Mouse (Mus musculus): Measurements from ENCODE around the gene Rcor2. TPM values are rescaled to one million over a fixed set of nuclear protein-coding genes. Genes with fewer than 3 reads are reported as not detected.

Gene Rcor2
- polyA plus RNA-seq, 1 experiment from 2014 or later = 1.5 TPM

DNA sequence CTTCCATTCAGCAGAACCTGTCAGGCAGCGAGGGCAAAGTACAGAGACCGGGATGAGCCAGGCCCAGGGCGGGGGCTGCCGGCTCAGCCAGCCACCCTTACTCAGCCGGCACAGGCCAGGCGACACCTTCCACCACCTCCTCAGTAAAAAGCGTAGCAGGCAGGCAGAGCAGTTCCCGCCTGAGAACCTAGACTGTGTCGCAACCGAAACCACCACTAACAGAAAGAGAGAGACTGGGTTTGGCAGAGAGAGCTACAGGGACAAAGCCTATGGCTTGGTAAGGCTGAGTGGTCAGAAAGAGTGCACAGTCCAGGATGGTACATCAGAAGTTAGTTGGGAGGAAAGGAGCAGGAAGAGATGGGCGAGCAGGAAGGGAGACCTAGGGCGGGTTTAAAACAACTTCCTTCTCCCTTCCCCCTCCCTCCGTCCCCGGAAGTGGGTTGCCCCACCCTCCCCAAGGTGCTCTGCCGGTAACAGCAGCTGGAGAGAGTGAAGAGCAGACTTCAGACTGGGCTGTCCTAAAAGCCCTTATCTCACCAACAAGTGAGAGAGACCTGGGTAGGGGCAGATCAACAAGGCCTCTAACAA lies 28.0 kb downstream of the Rcor2 start:
- Histone ChIP-seq H3K9me3 (ENCODE audit: control insufficient read depth) (no peaks in the 10 kb centered on the region), H3K4me2 (replicated peaks; ENCODE audit: low read depth) (peak overlapping the region; percentile 73), H3K4me3 (ENCODE audit: low read depth, low read length) (peak overlapping the region; percentile 28), H3K4me1 (replicated peaks; ENCODE audit: control insufficient read depth, insufficient read depth, low read length) (peaks cover 9% of the 10 kb centered on the region), H3K27me3 (replicated peaks; ENCODE audit: control insufficient read depth, insufficient read depth, low read length) (no peaks in the 10 kb centered on the region), H3K36me3 (ENCODE audit: control insufficient read depth, insufficient read depth) (no peaks in the 10 kb centered on the region), H3K27ac (ENCODE audit: low read depth, low read length) (peak overlapping the region; percentile 97), H3K9ac (ENCODE audit: low read depth, low read length) (peak overlapping the region; percentile 51)
- peak; percentile 97 for ATAC-seq
- no peak for TF ChIP-seq CTCF (IDR thresholded peaks at IDR 0.05; ENCODE audit: low read depth)
- 25% methylated on average over 14 of the region's 15 CpGs for WGBS

DNA sequence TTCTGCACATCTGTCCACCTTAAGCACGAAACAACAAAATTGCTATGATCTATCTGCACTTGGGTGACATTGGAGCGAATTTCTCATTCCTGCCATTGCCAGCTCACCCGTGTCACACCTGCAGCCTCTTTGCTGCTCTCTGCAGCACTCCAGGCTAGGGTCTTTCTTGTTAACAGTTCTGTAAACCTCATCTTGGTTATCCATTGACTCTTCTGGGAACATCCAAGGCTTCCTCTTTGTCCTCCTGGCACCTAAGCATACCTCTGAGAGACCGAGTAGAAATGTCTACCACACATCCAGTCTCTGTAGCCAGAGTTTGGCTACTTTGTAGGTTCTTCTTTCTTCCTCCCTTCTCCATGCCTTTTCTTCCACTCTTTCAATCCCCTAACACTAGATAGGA lies 28.8 kb downstream of the Rcor2 start:
- H3K4me2 ChIP-seq (replicated peaks; ENCODE audit: low read depth) = peak overlapping the region; percentile 73; the same call in 1 of the 2 replicates
- H3K9me3 ChIP-seq (ENCODE audit: control insufficient read depth) = no peaks in the 10 kb centered on the region
- no peak overlapping the region for H3K4me3 ChIP-seq (ENCODE audit: low read depth, low read length)
- ATAC-seq = no peak
- peak overlapping the region; percentile 97 for H3K27ac ChIP-seq (ENCODE audit: low read depth, low read length)
- no peak overlapping the region for H3K9ac ChIP-seq (ENCODE audit: low read depth, low read length)
- H3K27me3 ChIP-seq (replicated peaks; ENCODE audit: control insufficient read depth, insufficient read depth, low read length) = no peaks in the 10 kb centered on the region
- H3K4me1 ChIP-seq (replicated peaks; ENCODE audit: control insufficient read depth, insufficient read depth, low read length) = peaks cover 9% of the 10 kb centered on the region
- WGBS = 53% methylated on average over 4 of the region's 4 CpGs
- H3K36me3 ChIP-seq (ENCODE audit: control insufficient read depth, insufficient read depth) = no peaks in the 10 kb centered on the region
- TF ChIP-seq CTCF (IDR thresholded peaks at IDR 0.05; ENCODE audit: low read depth) = no peak

DNA sequence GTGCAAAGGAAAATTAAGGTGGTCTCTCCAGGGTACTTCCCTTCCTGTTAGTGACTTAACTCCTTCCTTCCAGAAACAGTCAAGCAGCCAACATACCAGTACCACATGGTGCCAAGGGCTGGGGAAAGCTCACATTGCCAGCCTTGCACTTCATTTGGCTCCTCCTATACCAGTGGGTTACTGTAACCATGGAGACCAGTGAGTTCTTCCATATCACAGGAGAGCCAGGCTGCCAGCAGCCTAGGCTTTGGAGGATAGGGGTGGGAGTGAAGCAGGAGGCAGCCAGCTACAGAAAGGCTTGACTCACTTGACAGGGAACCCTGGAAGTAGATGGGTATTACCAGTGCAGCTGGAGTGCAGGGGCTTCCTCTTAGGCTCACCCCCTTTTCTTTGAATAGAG lies 31.9 kb downstream of the Rcor2 start:
- Histone ChIP-seq H3K9ac (ENCODE audit: low read depth, low read length) (no peak overlapping the region), H3K4me2 (replicated peaks; ENCODE audit: low read depth) (no peak overlapping the region), H3K4me3 (ENCODE audit: low read depth, low read length) (no peak overlapping the region), H3K4me1 (replicated peaks; ENCODE audit: control insufficient read depth, insufficient read depth, low read length) (peaks cover 3% of the 10 kb centered on the region), H3K9me3 (ENCODE audit: control insufficient read depth) (no peaks in the 10 kb centered on the region), H3K27ac (ENCODE audit: low read depth, low read length) (no peak overlapping the region), H3K36me3 (ENCODE audit: control insufficient read depth, insufficient read depth) (no peaks in the 10 kb centered on the region), H3K27me3 (replicated peaks; ENCODE audit: control insufficient read depth, insufficient read depth, low read length) (no peaks in the 10 kb centered on the region)
- no peak for TF ChIP-seq CTCF (IDR thresholded peaks at IDR 0.05; ENCODE audit: low read depth)
- ATAC-seq = no peak

DNA sequence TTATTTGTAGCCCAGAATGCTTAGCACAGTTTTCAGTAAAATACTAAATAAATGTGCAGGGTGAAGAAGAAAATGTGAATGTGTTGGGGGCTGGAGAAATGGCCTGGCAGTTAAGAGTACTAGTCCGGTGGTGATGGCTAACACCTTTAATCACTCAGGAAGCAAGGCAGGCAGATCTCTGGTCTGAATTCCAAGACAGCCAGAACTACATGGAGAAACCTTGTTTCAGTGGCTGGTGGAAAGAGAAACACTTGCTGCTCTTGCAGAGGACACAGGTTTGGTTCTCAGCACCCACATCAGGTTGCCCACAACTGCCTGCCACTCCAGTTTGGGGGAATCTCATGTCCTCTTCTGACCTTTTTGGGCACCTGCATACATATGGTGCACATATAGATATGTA lies 33.0 kb downstream of the Rcor2 start:
- TF ChIP-seq CTCF (IDR thresholded peaks at IDR 0.05; ENCODE audit: low read depth) = no peak
- H3K9me3 ChIP-seq (ENCODE audit: control insufficient read depth) = no peaks in the 10 kb centered on the region
- H3K36me3 ChIP-seq (ENCODE audit: control insufficient read depth, insufficient read depth) = no peaks in the 10 kb centered on the region
- peaks cover 3% of the 10 kb centered on the region; the same call in 1 of the 2 replicates for H3K4me1 ChIP-seq (replicated peaks; ENCODE audit: control insufficient read depth, insufficient read depth, low read length)
- no peak overlapping the region for H3K27ac ChIP-seq (ENCODE audit: low read depth, low read length)
- no peak overlapping the region for H3K9ac ChIP-seq (ENCODE audit: low read depth, low read length)
- no peak for ATAC-seq
- H3K4me3 ChIP-seq (ENCODE audit: low read depth, low read length) = no peak overlapping the region
- no peaks in the 10 kb centered on the region for H3K27me3 ChIP-seq (replicated peaks; ENCODE audit: control insufficient read depth, insufficient read depth, low read length)
- H3K4me2 ChIP-seq (replicated peaks; ENCODE audit: low read depth) = no peak overlapping the region
- WGBS = 90% methylated on average over 1 of the region's 1 CpGs

GRCm38 (mm10) chr19:7301647-7302492 lies 34.7 kb downstream of the Rcor2 start:
- no peak for ATAC-seq
- H3K36me3 ChIP-seq (ENCODE audit: control insufficient read depth, insufficient read depth) = no peaks in the 10 kb centered on the region
- 61% methylated on average over 7 of the region's 7 CpGs for WGBS
- no peak overlapping the region for H3K4me2 ChIP-seq (replicated peaks; ENCODE audit: low read depth)
- H3K9ac ChIP-seq (ENCODE audit: low read depth, low read length) = no peak overlapping the region
- TF ChIP-seq CTCF (IDR thresholded peaks at IDR 0.05; ENCODE audit: low read depth) = no peak
- no peaks in the 10 kb centered on the region for H3K9me3 ChIP-seq (ENCODE audit: control insufficient read depth)
- no peaks in the 10 kb centered on the region for H3K27me3 ChIP-seq (replicated peaks; ENCODE audit: control insufficient read depth, insufficient read depth, low read length)
- H3K4me1 ChIP-seq (replicated peaks; ENCODE audit: control insufficient read depth, insufficient read depth, low read length) = peaks cover 8% of the 10 kb centered on the region; the same call in 1 of the 2 replicates
- H3K4me3 ChIP-seq (ENCODE audit: low read depth, low read length) = no peak overlapping the region
- H3K27ac ChIP-seq (ENCODE audit: low read depth, low read length) = 0 out of 2 replicates have a peak overlapping the region, but pooled peaks have one; percentile 15

- Histone ChIP-seq H3K27me3 (replicated peaks; ENCODE audit: control insufficient read depth, insufficient read depth, low read length) (no peaks in the 10 kb centered on the region), H3K9ac (ENCODE audit: low read depth, low read length) (no peak overlapping the region), H3K4me1 (replicated peaks; ENCODE audit: control insufficient read depth, insufficient read depth, low read length) (peaks cover 12% of the 10 kb centered on the region), H3K4me2 (replicated peaks; ENCODE audit: low read depth) (no peak overlapping the region), H3K27ac (ENCODE audit: low read depth, low read length) (no peak overlapping the region), H3K36me3 (ENCODE audit: control insufficient read depth, insufficient read depth) (no peaks in the 10 kb centered on the region), H3K9me3 (ENCODE audit: control insufficient read depth) (no peaks in the 10 kb centered on the region), H3K4me3 (ENCODE audit: low read depth, low read length) (no peak overlapping the region)
- no peak for TF ChIP-seq CTCF (IDR thresholded peaks at IDR 0.05; ENCODE audit: low read depth)
- no peak for ATAC-seq
- WGBS = 34% methylated on average over 1 of the region's 1 CpGs
These were observed 35.3 kb downstream of the Rcor2 start for GRCm38 (mm10) chr19:7302493-7302797.
